Mouse (Mus musculus) lung, embryonic 14.5 days (tissue): ENCODE measurements around the gene Exoc3l. TPM values are rescaled to one million over a fixed set of nuclear protein-coding genes. Genes with fewer than 3 reads are reported as not detected.
A peak's percentile ranks its signal among the peaks of the same experiment; 100 is the strongest.

Source experiments
- ATAC-seq: fragments of 200-750 bp; cut with Nextera tagmentation; 2 replicates; pipeline ENCODE4 v1.8.0; 2017; ENCODE audit warnings: mild to moderate bottlenecking, moderate TSS enrichment, moderate library complexity; ENCODE audit not compliant: insufficient read depth
- DNase-seq: peaks from one replicate; pipeline ENCODE4 v3.0.0-alpha.2; 2015
- H3K27ac ChIP-seq: fragments of 300-500 bp; sonication (generic); 2 replicates; pipeline ENCODE4 v1.5.1; 2014; ENCODE audit warnings: low read depth, mild to moderate bottlenecking, moderate library complexity
- H3K27me3 ChIP-seq: fragments of 300-500 bp; sonication (generic); 2 replicates; pipeline ENCODE4 v1.6.1; 2014; ENCODE audit warnings: low read length, control low read depth; ENCODE audit not compliant: insufficient read depth
- H3K36me3 ChIP-seq: fragments of 300-500 bp; sonication (generic); 2 replicates; pipeline ENCODE4 v1.6.1; 2014; ENCODE audit warnings: control low read depth; ENCODE audit not compliant: insufficient read depth
- H3K4me1 ChIP-seq: fragments of 300-500 bp; sonication (generic); 2 replicates; pipeline ENCODE4 v1.6.1; 2014; ENCODE audit warnings: antibody characterized with exemption, control low read depth; ENCODE audit not compliant: insufficient read depth
- H3K4me2 ChIP-seq: fragments of 300-500 bp; sonication (generic); 2 replicates; pipeline ENCODE4 v1.6.1; 2014; ENCODE audit warnings: mild to moderate bottlenecking
- H3K4me3 ChIP-seq: fragments of 300-500 bp; sonication (generic); 2 replicates; pipeline ENCODE4 v1.5.1; 2014; ENCODE audit warnings: low read depth, low read length
- H3K9ac ChIP-seq: fragments of 300-500 bp; sonication (generic); 2 replicates; pipeline ENCODE4 v1.6.1; 2014
- H3K9me3 ChIP-seq: fragments of 300-500 bp; sonication (generic); 2 replicates; pipeline ENCODE4 v1.6.1; 2016; ENCODE audit warnings: low read depth, low read length, control low read depth
- CTCF ChIP-seq: IDR thresholded peaks from 2 replicates; pipeline ENCODE4 v1.5.1; 2016; ENCODE audit warnings: antibody characterized with exemption, low read depth
- WGBS: fragments of 180-500 bp; shearing (Covaris S2); extraction: QIAGEN DNeasy Blood & Tissue Kit; methylation state at CpG from one replicate; pipeline ENCODE4 v1.1.7; 2014; 5-methylcytosine and 5-hydroxymethylcytosine counted together
- polyA plus RNA-seq: library from polyadenylated mRNA; unstranded; fragments of >200 nt; fragmentation: Nextera tagmentation; extraction: Ambion mirVana; gene quantifications from 2 replicates; pipeline ENCODE4 v1.2.1, GENCODE M21; 2014

Gene Exoc3l
- polyA plus RNA-seq, 1 experiment from 2014 or later, result 33.3 TPM

DNA sequence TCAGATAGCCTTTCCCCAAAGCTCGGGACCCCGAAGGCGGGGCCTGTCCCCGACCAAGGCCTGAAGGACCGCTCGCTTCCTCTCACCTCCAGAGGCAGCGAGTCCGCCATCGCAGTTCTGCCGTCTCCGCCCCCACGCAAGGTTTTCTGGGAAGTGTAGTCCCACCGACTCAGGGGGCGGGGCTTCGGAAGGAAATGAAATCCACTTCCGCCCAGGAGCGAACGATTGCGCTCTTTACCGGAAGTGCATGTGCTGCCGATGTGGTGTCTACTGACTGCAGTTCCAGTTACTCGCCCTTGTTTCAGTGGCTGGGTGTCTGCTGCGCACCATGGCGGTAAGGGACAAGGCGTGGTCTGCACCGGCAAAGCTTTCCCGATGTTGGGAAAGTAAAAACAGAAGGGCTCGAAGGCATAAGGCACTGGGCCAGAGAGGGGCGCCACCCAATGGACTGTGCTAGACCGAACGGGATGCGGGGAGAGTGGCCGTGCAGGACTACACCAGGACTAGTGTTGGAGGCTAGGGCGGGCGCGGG is 30.3 kb upstream of the Exoc3l start, which contains the start of the genes Lrrc29 and Tmem208:
Gene Lrrc29, minus strand, starts transcription at position 138 of the 532 bp plus-strand sequence.
Gene Tmem208, plus strand, starts transcription at position 214 of the 532 bp plus-strand sequence.
- Histone ChIP-seq H3K9ac (peak within 1 kb of the TSS; percentile 69), H3K27me3 (no peaks in the 10 kb centered on the region), H3K4me3 (peak within 1 kb of the TSS; percentile 83), H3K36me3 (peaks cover 52% of the 10 kb centered on the region), H3K4me2 (peak within 1 kb of the TSS; percentile 80), H3K9me3 (no peaks in the 10 kb centered on the region), H3K4me1 (peaks cover 13% of the 10 kb centered on the region; the same call in 1 of the 2 replicates), H3K27ac (peak within 1 kb of the TSS; percentile 80)
- ATAC-seq, result peak; percentile 92
- peak; percentile 99 for DNase-seq
- under 1% methylated on average over 36 of the region's 36 CpGs for WGBS
- TF ChIP-seq CTCF, result peak; percentile 70

DNA sequence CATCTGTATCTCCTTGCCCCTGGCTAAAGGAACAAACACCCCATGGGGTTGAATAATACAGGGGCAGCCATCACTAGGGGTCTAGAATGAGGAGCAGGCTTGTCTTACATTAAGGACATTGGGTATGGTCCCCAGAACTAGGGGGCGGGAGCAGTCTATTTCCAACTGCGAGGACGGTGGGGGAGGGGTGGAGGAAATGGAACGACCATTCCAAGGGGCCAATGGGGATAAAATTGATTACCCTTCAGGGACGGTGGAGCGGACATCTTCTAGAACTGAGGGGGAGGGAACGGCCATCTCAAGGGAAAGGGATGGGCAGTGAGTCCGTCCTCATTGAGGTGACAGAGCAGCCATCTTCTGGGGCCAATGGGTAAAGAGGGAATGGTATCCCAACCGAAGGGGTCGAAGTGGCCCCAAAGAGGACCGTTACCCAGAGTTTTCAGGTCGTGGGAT is 29.8 kb upstream of the Exoc3l start:
- DNase-seq, result peak; percentile 56
- Histone ChIP-seq H3K4me2 (peak overlapping the region; percentile 80), H3K27ac (0 out of 2 replicates have a peak overlapping the region, but pooled peaks have one; percentile 50), H3K36me3 (peaks cover 47% of the 10 kb centered on the region), H3K9me3 (no peaks in the 10 kb centered on the region), H3K4me1 (peaks cover 13% of the 10 kb centered on the region; the same call in 1 of the 2 replicates), H3K9ac (peak overlapping the region; percentile 69), H3K27me3 (no peaks in the 10 kb centered on the region), H3K4me3 (peak overlapping the region; percentile 83)
- ATAC-seq, result peak; percentile 57
- WGBS, result under 1% methylated on average over 12 of the region's 12 CpGs
- TF ChIP-seq CTCF, result no peak

DNA sequence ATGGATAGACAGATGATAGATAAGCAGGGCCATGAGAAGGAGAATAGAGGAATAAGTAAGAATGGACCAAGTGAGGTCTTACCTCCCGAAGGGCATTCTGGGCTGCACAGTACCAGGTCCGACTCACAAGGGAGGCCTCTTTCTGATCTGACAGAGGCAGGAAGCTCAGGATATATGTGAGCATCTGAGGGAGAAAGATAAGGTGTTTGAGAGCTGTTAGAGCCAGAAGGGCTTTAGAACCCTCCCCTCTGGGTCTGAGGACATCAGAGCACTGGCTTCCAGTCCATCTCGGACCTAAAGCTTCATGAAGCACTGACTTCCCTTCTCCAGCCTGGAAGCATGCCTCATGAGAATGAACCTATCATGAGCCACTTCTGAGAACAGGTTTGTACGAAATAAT is 27.3 kb upstream of the Exoc3l start:
- WGBS, result 86% methylated on average over 4 of the region's 4 CpGs
- ATAC-seq (no peak), DNase-seq (no peak)
- Histone ChIP-seq H3K27ac (no peak overlapping the region), H3K36me3 (peaks cover 37% of the 10 kb centered on the region), H3K4me3 (no peak overlapping the region), H3K4me2 (no peak overlapping the region; the same call in 1 of the 2 replicates), H3K9ac (no peak overlapping the region), H3K27me3 (no peaks in the 10 kb centered on the region), H3K9me3 (no peaks in the 10 kb centered on the region), H3K4me1 (peaks cover 13% of the 10 kb centered on the region; the same call in 1 of the 2 replicates)
- no peak for TF ChIP-seq CTCF

DNA sequence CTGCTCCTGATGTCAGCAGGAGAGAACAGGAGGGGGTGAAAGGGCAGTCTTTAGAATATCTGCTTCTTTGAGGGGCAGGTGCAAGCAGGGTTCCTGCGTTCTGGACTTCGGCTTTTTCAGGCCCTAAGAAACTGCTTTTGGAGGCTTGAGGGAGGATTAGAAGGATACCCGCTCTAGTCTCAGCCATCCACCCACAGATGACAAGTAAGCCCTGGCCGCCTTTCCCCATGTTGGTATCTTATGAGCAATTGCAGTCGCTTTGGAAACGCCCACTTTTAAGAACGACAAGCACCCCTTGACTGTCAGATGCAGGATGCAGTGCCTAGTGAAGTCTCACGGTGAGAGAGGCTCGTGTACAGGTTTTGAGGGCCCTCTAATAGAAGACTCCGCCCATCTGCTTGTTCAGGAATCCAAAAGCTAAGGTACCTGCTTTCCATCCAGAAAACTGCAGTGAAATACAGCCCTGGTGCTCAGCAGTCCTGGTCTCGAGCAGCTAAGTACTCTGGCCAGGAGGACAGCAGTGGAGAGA is 22.8 kb upstream of the Exoc3l start:
- H3K4me1 ChIP-seq, result no peaks in the 10 kb centered on the region
- no peaks in the 10 kb centered on the region for H3K27me3 ChIP-seq
- WGBS, result 75% methylated on average over 11 of the region's 11 CpGs
- DNase-seq, result no peak
- H3K36me3 ChIP-seq, result peaks cover 52% of the 10 kb centered on the region
- no peak overlapping the region for H3K4me3 ChIP-seq
- no peak overlapping the region for H3K4me2 ChIP-seq
- no peaks in the 10 kb centered on the region for H3K9me3 ChIP-seq
- TF ChIP-seq CTCF, result no peak
- no peak overlapping the region for H3K9ac ChIP-seq
- no peak overlapping the region for H3K27ac ChIP-seq
- ATAC-seq, result no peak

DNA sequence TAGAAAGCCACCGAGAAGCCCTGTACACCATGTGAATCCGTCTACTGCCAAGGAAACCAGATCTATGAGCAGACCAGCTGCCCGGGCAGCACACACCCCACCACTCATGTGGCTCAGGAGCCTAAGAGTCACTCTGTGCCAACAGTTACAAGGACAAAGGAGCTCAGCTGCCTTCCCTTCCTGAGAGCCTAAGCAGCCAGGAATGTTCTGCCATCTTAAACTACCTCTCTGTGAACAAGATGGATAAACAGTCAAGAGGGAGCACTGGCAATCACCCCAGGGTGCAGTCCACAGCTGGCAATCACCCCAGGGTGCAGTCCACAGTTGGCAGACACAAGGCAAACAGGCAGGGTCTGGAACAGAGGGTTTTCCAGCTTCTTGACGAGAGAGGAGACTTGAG is 22.0 kb upstream of the Exoc3l start:
- DNase-seq (no peak), ATAC-seq (no peak)
- TF ChIP-seq CTCF, result no peak
- no peaks in the 10 kb centered on the region for H3K27me3 ChIP-seq
- no peak overlapping the region for H3K4me3 ChIP-seq
- 87% methylated on average over 4 of the region's 4 CpGs for WGBS
- H3K9ac ChIP-seq, result no peak overlapping the region
- peaks cover 56% of the 10 kb centered on the region for H3K36me3 ChIP-seq
- H3K4me1 ChIP-seq, result no peaks in the 10 kb centered on the region
- H3K9me3 ChIP-seq, result no peaks in the 10 kb centered on the region
- no peak overlapping the region for H3K27ac ChIP-seq
- no peak overlapping the region for H3K4me2 ChIP-seq

DNA sequence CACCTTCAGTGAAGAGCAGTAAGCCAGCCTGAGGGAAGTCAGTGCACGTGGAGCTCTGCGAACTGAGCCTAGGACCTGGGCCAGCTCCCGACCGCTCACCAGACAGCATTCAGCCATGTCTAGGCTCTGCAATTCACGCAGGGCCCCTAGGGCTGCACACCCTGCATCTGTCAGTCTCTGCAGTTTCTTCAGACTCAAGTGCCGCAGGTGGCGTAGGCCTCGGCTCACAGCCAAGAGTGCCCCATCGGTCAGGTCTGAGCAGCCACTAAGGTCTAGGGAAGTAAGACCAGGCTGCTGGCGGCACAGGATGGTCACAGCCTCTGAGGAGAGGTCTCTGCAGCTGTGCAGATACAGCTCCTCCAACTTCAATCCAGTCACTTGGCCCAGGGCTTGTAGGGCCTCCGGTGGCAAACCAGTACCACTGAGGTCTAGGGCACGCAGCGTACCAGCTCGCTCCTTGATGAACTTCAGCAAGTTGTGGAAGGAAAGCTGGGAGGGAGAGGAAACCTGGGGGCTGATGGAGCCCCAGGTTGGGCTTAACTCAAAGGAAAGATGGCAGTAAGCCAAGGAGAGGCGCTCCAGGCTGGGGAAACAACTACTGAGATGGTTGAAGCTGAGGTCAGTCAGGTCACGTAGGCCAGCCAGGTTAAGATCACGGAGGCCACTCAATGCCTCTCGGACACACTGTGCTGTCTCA is 19.3 kb upstream of the Exoc3l start:
- Histone ChIP-seq H3K4me1 (no peaks in the 10 kb centered on the region), H3K27me3 (no peaks in the 10 kb centered on the region), H3K4me3 (no peak overlapping the region), H3K4me2 (no peak overlapping the region), H3K36me3 (peaks cover 67% of the 10 kb centered on the region), H3K9me3 (no peaks in the 10 kb centered on the region), H3K27ac (no peak overlapping the region), H3K9ac (no peak overlapping the region)
- DNase-seq (no peak), ATAC-seq (peak; percentile 32; the same call in 1 of the 2 replicates)
- WGBS, result 82% methylated on average over 18 of the region's 18 CpGs
- TF ChIP-seq CTCF, result no peak
